8 mouse cellular contexts compared by ENCODE assay signal in genomic region chr12:100265546-100266309, GRCm38 (mm10).
DNase-seq lines count a peak whose midpoint lies in the region; ATAC-seq lines count a peak whose summit lies in the region.

No protein-coding gene starts in this region.

- no peaks in the 10 kb centered on the region for H3K36me3 ChIP-seq in forebrain, embryonic 13.5 days (ENCODE audit: poor library complexity, severe bottlenecking)
- H3K36me3 ChIP-seq in forebrain, embryonic 10.5 days (replicated peaks) = no peaks in the 10 kb centered on the region
- H3K36me3 ChIP-seq in midbrain, embryonic 15.5 days (replicated peaks) = no peaks in the 10 kb centered on the region

- peak overlapping the region; percentile 20; the same call in 1 of the 2 replicates for H3K27ac ChIP-seq in forebrain, embryonic 13.5 days
- H3K27ac ChIP-seq in forebrain, embryonic 10.5 days = no peak overlapping the region
- H3K27ac ChIP-seq in midbrain, embryonic 15.5 days = peak overlapping the region; percentile 75

- H3K4me1 ChIP-seq in forebrain, embryonic 13.5 days = peaks cover 12% of the 10 kb centered on the region
- H3K4me1 ChIP-seq in forebrain, embryonic 10.5 days = peaks cover 8% of the 10 kb centered on the region
- H3K4me1 ChIP-seq in midbrain, embryonic 15.5 days = peaks cover 20% of the 10 kb centered on the region

- no peak for DNase-seq in forebrain, embryonic 10.5 days (ENCODE audit: extremely low spot score, low spot score)
- DNase-seq in MN1 (ENCODE audit: low spot score) = peak; percentile 58
- peak; percentile 94 to 95 for DNase-seq in cerebellum, postnatal 25 days
- peak; percentile 95 for DNase-seq in layer of hippocampus, adult 11-12 months (ENCODE audit: low spot score)
- DNase-seq in thymus, postnatal 36 days = no peak
- DNase-seq in spleen, postnatal 14 days (ENCODE audit: low spot score in 2 of 2) = no peak

- ATAC-seq in forebrain, embryonic 13.5 days = peak; percentile 88
- peak; percentile 82 for ATAC-seq in midbrain, embryonic 15.5 days (replicated peaks)

- H3K4me2 ChIP-seq in forebrain, embryonic 13.5 days = no peak overlapping the region
- H3K4me2 ChIP-seq in midbrain, embryonic 15.5 days = no peak overlapping the region; the same call in 1 of the 2 replicates

- no peak overlapping the region for H3K9ac ChIP-seq in forebrain, embryonic 13.5 days
- no peak overlapping the region for H3K9ac ChIP-seq in midbrain, embryonic 15.5 days

- no peaks in the 10 kb centered on the region for H3K27me3 ChIP-seq in forebrain, embryonic 13.5 days
- no peaks in the 10 kb centered on the region for H3K27me3 ChIP-seq in forebrain, embryonic 10.5 days (ENCODE audit: poor library complexity, severe bottlenecking)
- H3K27me3 ChIP-seq in midbrain, embryonic 15.5 days (replicated peaks) = no peaks in the 10 kb centered on the region

- H3K9me3 ChIP-seq in forebrain, embryonic 13.5 days (replicated peaks) = no peaks in the 10 kb centered on the region
- H3K9me3 ChIP-seq in forebrain, embryonic 10.5 days = no peaks in the 10 kb centered on the region
- H3K9me3 ChIP-seq in midbrain, embryonic 15.5 days = no peaks in the 10 kb centered on the region

- 56% methylated on average over 9 of the region's 9 CpGs for WGBS in forebrain, embryonic 13.5 days
- WGBS in forebrain, embryonic 10.5 days = 81% methylated on average over 8 of the region's 9 CpGs
- WGBS in midbrain, embryonic 15.5 days = 33% methylated on average over 9 of the region's 9 CpGs

- H3K4me3 ChIP-seq in forebrain, embryonic 13.5 days = no peak overlapping the region
- no peak overlapping the region for H3K4me3 ChIP-seq in forebrain, embryonic 10.5 days
- H3K4me3 ChIP-seq in midbrain, embryonic 15.5 days = no peak overlapping the region

Comparison
In these comparisons a context has a peak if more than half of its experiments do, and no peak if none do; other contexts are left out.
1. DNase-seq: peak in MN1 (single experiment), cerebellum, postnatal 25 days (2 of 2) and layer of hippocampus, adult 11-12 months (single experiment); none in forebrain, embryonic 10.5 days (single experiment), thymus, postnatal 36 days (0 of 2) and spleen, postnatal 14 days (0 of 2).